In genomic region chr5:35470885-35471528, GRCm38 (mm10) we compare ENCODE assay signal across 29 mouse cellular contexts. TPM values are rescaled to one million over a fixed set of nuclear protein-coding genes. Genes with fewer than 3 reads are reported as not detected.
A peak's percentile ranks its signal among the peaks of the same experiment; 100 is the strongest.
DNase-seq lines count a peak whose midpoint lies in the region; ATAC-seq and TF ChIP-seq lines count a peak whose summit lies in the region.
"Had no signal": no experiment of that assay in that cellular context is flagged by ENCODE, and none has a peak within 500 bp of the region (broad histone marks: within the 10 kb centered on the region; RNA-seq: fewer than 3 reads in every experiment).

No protein-coding gene starts in this region.

- H3K9me3 ChIP-seq in lung, embryonic 14.5 days (ENCODE audit: low read depth, low read length), result no peaks in the 10 kb centered on the region
- no peaks in the 10 kb centered on the region for H3K9me3 ChIP-seq in embryonic facial prominence, embryonic 11.5 days (replicated peaks; ENCODE audit: control insufficient read depth, low read length)
- H3K9me3 ChIP-seq in stomach, postnatal 0 days (ENCODE audit: control insufficient read depth, low read length), result no peaks in the 10 kb centered on the region
- H3K9me3 ChIP-seq: embryonic facial prominence, embryonic 13.5 days; forebrain, embryonic 12.5 days; forebrain, embryonic 15.5 days; G1E; heart, embryonic 10.5 days; hindbrain, embryonic 12.5 days; hindbrain, embryonic 15.5 days had no signal

- peak; percentile 66 for ATAC-seq in lung, embryonic 14.5 days (ENCODE audit: insufficient read depth)
- ATAC-seq in embryonic facial prominence, embryonic 11.5 days (replicated peaks; ENCODE audit: insufficient number of reproducible peaks, low FRiP score, low TSS enrichment, low read depth), result no peak
- ATAC-seq in stomach, postnatal 0 days (ENCODE audit: low FRiP score, low TSS enrichment), result no peak
- ATAC-seq: forebrain, embryonic 15.5 days; Patski had no signal

- no peak for TF ChIP-seq CTCF in lung, embryonic 14.5 days (IDR thresholded peaks at IDR 0.05; ENCODE audit: low read depth)
- TF ChIP-seq CTCF in stomach, postnatal 0 days (IDR thresholded peaks at IDR 0.05; ENCODE audit: low read depth), result no peak

- H3K4me3 ChIP-seq in lung, embryonic 14.5 days (ENCODE audit: low read depth, low read length), result no peak overlapping the region
- no peak overlapping the region for H3K4me3 ChIP-seq in embryonic facial prominence, embryonic 11.5 days (ENCODE audit: low read depth, low read length)
- H3K4me3 ChIP-seq in stomach, postnatal 0 days (ENCODE audit: low read depth, low read length), result no peak overlapping the region
- H3K4me3 ChIP-seq: embryonic facial prominence, embryonic 13.5 days; erythroblast, embryonic 14.5 days; forebrain, embryonic 12.5 days; forebrain, embryonic 15.5 days; heart, embryonic 10.5 days; hindbrain, embryonic 12.5 days; hindbrain, embryonic 15.5 days had no signal

- H3K9ac ChIP-seq in lung, embryonic 14.5 days, result no peak overlapping the region
- no peak overlapping the region for H3K9ac ChIP-seq in embryonic facial prominence, embryonic 11.5 days (replicated peaks; ENCODE audit: low read length)
- no peak overlapping the region for H3K9ac ChIP-seq in stomach, postnatal 0 days (ENCODE audit: low read length)
- H3K9ac ChIP-seq: embryonic facial prominence, embryonic 13.5 days; forebrain, embryonic 12.5 days; forebrain, embryonic 15.5 days; hindbrain, embryonic 12.5 days; hindbrain, embryonic 15.5 days had no signal

- TF ChIP-seq EP300 in stomach, postnatal 0 days (optimal IDR thresholded peaks at IDR 0.05), result no peak

- no peaks in the 10 kb centered on the region for H3K27me3 ChIP-seq in lung, embryonic 14.5 days (ENCODE audit: insufficient read depth, low read length)
- no peaks in the 10 kb centered on the region for H3K27me3 ChIP-seq in embryonic facial prominence, embryonic 11.5 days (ENCODE audit: control insufficient read depth, insufficient read depth, low read length)
- H3K27me3 ChIP-seq in stomach, postnatal 0 days (ENCODE audit: control insufficient read depth, insufficient read depth, low read length), result no peaks in the 10 kb centered on the region
- H3K27me3 ChIP-seq: forebrain, embryonic 15.5 days had no signal

- H3K4me2 ChIP-seq in lung, embryonic 14.5 days, result no peak overlapping the region
- no peak overlapping the region for H3K4me2 ChIP-seq in embryonic facial prominence, embryonic 11.5 days (ENCODE audit: low read depth, low read length)
- no peak overlapping the region for H3K4me2 ChIP-seq in stomach, postnatal 0 days (replicated peaks; ENCODE audit: low read depth)
- H3K4me2 ChIP-seq: embryonic facial prominence, embryonic 13.5 days; forebrain, embryonic 12.5 days; forebrain, embryonic 15.5 days; hindbrain, embryonic 12.5 days; hindbrain, embryonic 15.5 days had no signal

- 11% methylated on average over 7 of the region's 7 CpGs for WGBS in lung, embryonic 14.5 days
- WGBS in embryonic facial prominence, embryonic 11.5 days, result 17% methylated on average over 7 of the region's 7 CpGs
- 8% methylated on average over 7 of the region's 7 CpGs for WGBS in stomach, postnatal 0 days

- peak overlapping the region; percentile 36; the same call in 1 of the 2 replicates for H3K27ac ChIP-seq in lung, embryonic 14.5 days (ENCODE audit: low read depth)
- no peak overlapping the region for H3K27ac ChIP-seq in embryonic facial prominence, embryonic 11.5 days (replicated peaks; ENCODE audit: low read depth, low read length)
- H3K27ac ChIP-seq in stomach, postnatal 0 days (replicated peaks), result no peak overlapping the region
- H3K27ac ChIP-seq: embryonic facial prominence, embryonic 13.5 days; forebrain, embryonic 12.5 days; forebrain, embryonic 15.5 days; heart, embryonic 10.5 days; hindbrain, embryonic 12.5 days; hindbrain, embryonic 15.5 days had no signal

- H3K4me1 ChIP-seq in lung, embryonic 14.5 days (ENCODE audit: insufficient read depth), result peaks cover 3% of the 10 kb centered on the region; the same call in 1 of the 2 replicates
- peaks cover 2% of the 10 kb centered on the region; the same call in 1 of the 2 replicates for H3K4me1 ChIP-seq in embryonic facial prominence, embryonic 11.5 days (ENCODE audit: control insufficient read depth, insufficient read depth, low read length)
- no peaks in the 10 kb centered on the region for H3K4me1 ChIP-seq in stomach, postnatal 0 days (replicated peaks; ENCODE audit: control insufficient read depth, insufficient read depth)
- H3K4me1 ChIP-seq: forebrain, embryonic 12.5 days had no signal

- H3K36me3 ChIP-seq in lung, embryonic 14.5 days (ENCODE audit: insufficient read depth), result no peaks in the 10 kb centered on the region
- H3K36me3 ChIP-seq in embryonic facial prominence, embryonic 11.5 days (replicated peaks; ENCODE audit: control insufficient read depth, insufficient read depth, low read depth, low read length), result no peaks in the 10 kb centered on the region
- no peaks in the 10 kb centered on the region for H3K36me3 ChIP-seq in stomach, postnatal 0 days (ENCODE audit: control insufficient read depth, insufficient read depth, low read length)
- H3K36me3 ChIP-seq: embryonic facial prominence, embryonic 13.5 days; forebrain, embryonic 12.5 days; forebrain, embryonic 15.5 days; G1E; heart, embryonic 10.5 days; hindbrain, embryonic 12.5 days; hindbrain, embryonic 15.5 days had no signal

- peak; percentile 82 for DNase-seq in heart, adult 11 months
- DNase-seq in heart, adult 8-10 months (ENCODE audit: low spot score), result no peak
- DNase-seq in lung, embryonic 14.5 days, result peak; percentile 40
- no peak for DNase-seq in lung, postnatal 14 days
- DNase-seq in ZHBTc4 (ENCODE audit: low read depth, low spot score), result peak; percentile 39
- DNase-seq in embryonic facial prominence, embryonic 11.5 days (ENCODE audit: low spot score), result peak; percentile 46
- no peak for DNase-seq in stomach, postnatal 0 days (ENCODE audit: low spot score)
- DNase-seq: adrenal gland, adult 2 months; adrenal gland, postnatal 14 days; B cell, adult 2 months; cerebellum, adult 11 months; cerebellum, adult 2 months; cerebellum, adult 9-11 months; cerebellum, postnatal 25 days; gastrocnemius, postnatal 10 days; gastrocnemius, postnatal 36 days had no signal

RNA-seq across cellular contexts. Expression of gene Cpz, which starts 54.5 kb away (rescaled TPM):
- under 1 TPM in 3 of 4 experiments, not detected in 1; 0.25 to 0.59 (median 0.41) TPM for total RNA-seq in heart, adult 8-10 months (2022)
- polyA plus RNA-seq in lung, embryonic 14.5 days (2014; fragmentation: Nextera tagmentation; extraction: Ambion mirVana), result 5.3 and 5.4 TPM in 2 replicates
- polyA plus RNA-seq in embryonic facial prominence, embryonic 11.5 days (2014; fragmentation: Nextera tagmentation; extraction: Ambion mirVana), result 3.6 and 6.0 TPM in 2 replicates
- 10.5 and 11.0 TPM in 2 replicates for polyA plus RNA-seq in stomach, postnatal 0 days (2015; fragmentation: Nextera tagmentation; extraction: Ambion mirVana)
- total RNA-seq: CH12.LX; common myeloid progenitor, adult 5-6 weeks; granulocyte monocyte progenitor cell, adult 5-6 weeks; hematopoietic stem cell, adult 5-6 weeks had no signal
- polyA plus RNA-seq: erythroblast, embryonic 14.5 days had no signal

Comparison
In these comparisons a context has a peak if more than half of its experiments do, and no peak if none do; other contexts are left out.
1. DNase-seq: peak in heart, adult 11 months (single experiment), lung, embryonic 14.5 days (single experiment), ZHBTc4 (single experiment) and embryonic facial prominence, embryonic 11.5 days (single experiment); none in heart, adult 8-10 months (single experiment), lung, postnatal 14 days (single experiment) and stomach, postnatal 0 days (single experiment).